Mouse (Mus musculus): ENCODE data around the gene Gm28053.
"Not testable (repeated sequence)": the region's sequence is repeated elsewhere in the genome, so short reads cannot be mapped to it uniquely, and the experiment has no call there.

Gm28053 gene

GRCm38 (mm10) chr6:48718455-48718854, at the start of gene Gm28053, which contains the start of gene Gimap7:
TSS of gene Gm28053 (plus strand) at chr6:48718607.
TSS of gene Gimap7 (plus strand) at chr6:48718621.
- DNase-seq: no peak

DNA sequence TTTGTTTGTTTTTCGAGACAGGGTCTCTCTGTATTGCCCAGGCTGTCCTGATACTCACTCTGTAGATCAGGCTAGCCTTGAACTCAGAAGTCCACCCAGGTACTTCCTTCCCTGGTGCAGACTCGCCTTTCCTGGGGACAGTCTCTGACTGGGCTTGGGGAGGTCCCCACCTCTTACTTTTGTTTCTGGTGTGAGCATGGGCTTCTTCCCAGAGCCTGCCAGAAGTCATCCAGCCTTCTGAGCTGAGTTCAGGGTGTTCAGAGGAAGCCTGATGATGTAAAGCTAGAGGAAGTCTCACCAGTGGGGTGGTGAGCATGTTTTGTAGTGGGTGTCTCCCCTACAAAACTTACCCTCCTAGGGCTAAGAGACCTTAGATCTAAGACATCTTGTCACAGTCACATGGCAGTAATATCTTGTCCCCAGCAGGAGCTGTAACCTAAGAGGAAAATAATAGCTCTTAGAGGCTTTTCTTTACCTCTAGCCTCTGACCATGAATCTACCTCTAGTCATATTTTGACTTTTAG, 48.9 kb upstream of the Gm28053 start:
- no peak for DNase-seq

DNA sequence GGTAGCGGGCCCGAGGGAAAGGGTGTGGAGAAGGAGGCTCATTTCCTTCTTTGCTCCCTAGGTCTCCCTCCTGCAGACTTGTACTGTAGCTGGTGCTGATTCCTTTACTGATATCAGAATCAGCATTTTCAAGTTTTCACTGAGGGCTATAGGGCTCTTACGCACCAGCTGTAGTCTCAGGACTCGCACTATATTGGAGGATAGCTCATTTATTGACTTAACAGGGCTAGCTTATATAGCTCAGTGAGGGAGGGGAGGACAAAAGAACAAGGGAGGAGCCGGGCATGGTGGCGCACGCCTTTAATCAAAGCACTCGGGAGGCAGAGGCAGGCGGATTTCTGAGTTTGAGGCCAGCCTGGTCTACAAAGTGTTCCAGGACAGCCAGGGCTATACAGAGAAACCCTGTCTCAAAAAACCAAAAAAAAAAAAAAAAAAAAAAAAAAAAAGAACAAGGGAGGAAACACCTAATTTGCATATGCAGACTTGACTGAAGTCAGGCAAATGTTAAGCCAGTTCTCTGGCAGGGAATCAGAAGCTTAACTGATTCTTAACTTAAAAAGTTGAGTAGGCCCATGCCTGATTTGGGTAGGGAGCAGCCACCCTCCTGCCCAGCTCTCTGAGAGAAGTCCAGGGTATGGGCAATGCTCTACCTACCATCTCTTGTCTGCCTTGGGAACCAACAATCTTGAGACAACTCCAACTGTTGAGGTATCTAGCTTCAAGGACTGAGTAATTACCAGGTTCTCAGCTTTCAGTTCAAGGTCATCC, 43.9 kb upstream of the Gm28053 start:
- DNase-seq: no peak

DNA sequence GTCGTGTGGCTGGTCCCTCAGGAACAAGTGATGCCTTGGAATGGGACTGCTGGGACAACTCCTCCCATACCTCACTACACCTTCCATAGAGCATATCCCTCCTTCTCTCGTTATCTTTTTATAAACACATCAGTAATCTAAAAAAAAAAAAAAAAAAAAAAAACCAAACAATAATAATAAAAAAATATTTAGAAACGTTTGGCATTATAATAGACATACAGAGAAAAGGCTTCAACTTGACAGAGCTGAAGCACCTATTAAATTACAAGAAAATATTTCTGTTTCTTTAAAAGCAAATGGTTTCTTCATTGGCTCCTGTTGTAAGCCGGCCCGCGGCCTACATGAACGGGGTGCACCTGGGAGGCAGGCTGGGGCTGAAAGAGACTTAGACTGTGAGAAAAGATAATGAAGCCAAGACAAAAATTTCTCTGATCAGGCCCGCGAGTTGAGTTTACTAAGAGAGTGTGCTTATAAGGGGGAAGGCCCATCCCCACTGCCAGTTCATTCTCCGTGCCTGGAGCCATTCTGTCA, 42.9 kb upstream of the Gm28053 start:
- no peak for DNase-seq

DNA sequence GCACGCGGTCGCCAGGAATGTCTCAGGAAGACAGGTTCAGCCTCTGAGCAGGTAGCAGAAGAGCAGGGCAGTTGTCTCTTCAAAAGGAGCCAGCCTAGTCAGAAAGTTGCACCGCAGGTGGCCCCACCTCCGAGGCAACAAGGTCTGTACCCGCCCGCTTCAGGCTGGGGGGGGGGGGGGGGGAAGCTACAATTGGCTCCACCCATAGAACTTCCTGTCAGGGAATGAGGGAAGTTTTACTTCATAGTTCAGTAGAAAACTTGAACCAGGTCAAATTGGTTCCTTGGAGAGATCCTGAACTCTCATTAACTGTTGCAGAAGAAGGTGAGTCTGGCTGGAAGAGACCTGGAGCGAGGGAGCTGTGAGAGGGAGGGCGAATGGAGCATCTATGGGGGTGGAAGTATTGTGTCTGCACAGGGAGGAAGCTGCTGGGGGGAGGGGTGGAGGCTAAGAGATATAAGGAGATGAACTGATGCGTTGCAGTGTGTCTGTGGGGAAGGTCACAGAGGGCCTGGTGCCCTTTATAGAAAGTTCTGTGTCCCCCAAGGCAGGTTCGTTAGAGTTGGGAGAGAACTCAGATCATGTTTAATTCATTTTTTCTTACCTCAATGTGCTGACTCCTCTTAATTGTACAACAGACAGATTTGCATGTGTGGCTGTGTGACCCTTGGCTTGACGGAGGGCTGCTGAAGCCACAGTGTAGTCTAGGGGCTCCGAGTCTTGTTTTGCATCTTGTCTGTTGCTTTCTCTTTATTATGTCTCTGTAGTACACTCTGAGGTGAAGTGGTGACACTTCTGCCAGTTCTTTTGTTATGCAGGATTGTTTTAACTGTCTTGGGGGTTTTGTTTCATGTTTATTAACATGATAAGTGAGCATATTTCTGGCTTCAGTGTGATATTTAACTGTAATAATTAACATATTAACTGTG, 42.2 kb upstream of the Gm28053 start, which contains the start of gene Gimap9:
Gimap9 (plus strand) TSS at position 199 of the 929 bp plus-strand sequence.
- no peak for DNase-seq

DNA sequence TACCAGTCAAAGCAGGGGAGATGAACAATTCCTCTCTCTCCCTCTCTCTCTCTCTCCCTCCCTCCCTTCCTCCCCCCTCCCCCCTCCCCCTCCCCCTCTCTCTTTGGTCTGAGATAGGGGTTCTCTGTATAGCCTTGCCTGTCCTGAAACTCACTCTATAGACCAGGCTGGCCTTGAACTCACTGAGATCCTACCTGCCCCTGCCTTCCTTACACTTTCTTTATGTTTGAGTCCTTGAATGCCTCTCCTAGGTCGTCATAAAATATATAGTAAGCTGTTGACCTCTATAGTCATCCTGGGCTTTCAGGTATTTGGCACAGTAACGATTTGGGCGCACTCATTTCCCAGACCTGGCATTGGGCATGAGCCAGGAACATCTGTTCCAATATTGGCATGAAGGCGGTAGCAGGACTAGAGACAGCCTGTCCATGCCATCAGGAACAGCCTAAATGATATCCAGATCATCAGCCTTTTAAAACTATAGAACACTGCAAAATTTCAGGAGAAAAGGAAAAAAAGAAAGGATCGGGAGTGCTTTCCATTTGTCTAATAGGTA, 41.5 kb upstream of the Gm28053 start:
- no peak for DNase-seq

- DNase-seq: no peak
Observed at GRCm38 (mm10) chr6:48677492-48678345, 40.7 kb upstream of the Gm28053 start.

- DNase-seq: no peak
Observed at GRCm38 (mm10) chr6:48678391-48678790, 40.0 kb upstream of the Gm28053 start.

GRCm38 (mm10) chr6:48679701-48680100, 38.7 kb upstream of the Gm28053 start:
- DNase-seq: no peak

DNA sequence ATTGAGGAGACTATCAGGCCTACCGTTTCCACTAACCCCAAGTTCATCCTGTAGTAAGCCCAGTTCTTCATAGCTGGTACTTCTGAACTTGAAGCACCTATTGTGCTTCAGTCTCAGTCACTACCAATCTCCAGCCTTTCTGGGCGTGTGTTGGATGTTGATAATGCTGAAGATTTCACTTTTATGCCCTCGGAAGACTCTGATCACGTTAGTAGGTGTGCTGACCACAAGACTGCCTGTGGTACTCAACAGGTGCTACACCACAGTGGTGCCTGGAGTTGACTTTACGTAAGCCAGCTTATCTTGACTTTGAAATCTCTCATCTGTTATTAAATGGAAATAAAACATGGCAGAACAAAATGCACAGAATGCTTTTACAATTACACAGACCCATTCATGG, 38.0 kb upstream of the Gm28053 start:
- no peak for DNase-seq

- no peak for DNase-seq
Observed at GRCm38 (mm10) chr6:48681472-48682090, 36.8 kb upstream of the Gm28053 start.

GRCm38 (mm10) chr6:48682271-48682670, 36.1 kb upstream of the Gm28053 start:
- no peak for DNase-seq

GRCm38 (mm10) chr6:48683263-48683821, 35.1 kb upstream of the Gm28053 start:
- not testable (repeated sequence) for DNase-seq

DNA sequence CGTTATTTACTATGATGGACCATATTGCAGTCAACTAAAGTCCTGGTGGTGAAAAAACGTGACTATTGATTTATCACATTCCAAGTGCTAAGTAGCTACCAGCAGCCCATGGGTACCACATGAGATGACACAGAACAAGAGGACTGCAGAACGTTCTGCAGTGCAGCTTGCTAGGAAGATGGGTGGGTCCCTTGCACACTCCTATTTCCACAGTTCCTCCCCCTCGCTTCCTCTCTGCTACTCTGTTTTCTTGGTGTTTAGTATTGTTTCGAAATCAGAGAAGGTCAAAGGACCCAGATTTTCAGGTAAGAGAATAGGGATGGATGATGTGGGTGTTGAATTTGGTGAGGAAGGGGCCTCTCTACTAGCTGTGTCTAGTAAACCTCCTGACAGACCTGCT, 34.1 kb upstream of the Gm28053 start, which contains the start of gene Gimap4:
Gimap4 (plus strand) TSS at position 231 of the 400 bp plus-strand sequence.
- no peak for DNase-seq

DNA sequence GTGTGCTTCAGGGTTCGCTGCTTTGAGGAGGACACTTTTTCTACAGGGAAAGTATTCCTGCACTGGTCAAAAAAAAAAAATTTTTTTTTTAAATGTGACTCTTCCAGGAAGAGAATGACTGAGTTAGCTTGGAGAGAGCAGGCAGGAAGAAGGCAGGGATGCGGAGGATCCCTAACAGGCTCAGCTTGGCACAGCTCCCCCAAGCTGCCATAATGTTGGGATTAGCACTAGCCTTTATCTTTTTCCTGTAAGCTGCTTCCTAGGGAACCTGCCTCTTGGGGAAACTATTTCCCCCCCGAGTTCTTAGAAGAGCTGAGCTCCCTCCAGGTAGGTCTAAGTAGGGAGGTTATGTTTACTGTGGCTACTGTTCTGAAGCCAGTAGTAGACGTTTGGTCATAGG, 33.6 kb upstream of the Gm28053 start:
- no peak for DNase-seq

- DNase-seq: no peak
Observed at GRCm38 (mm10) chr6:48685251-48685650, 33.2 kb upstream of the Gm28053 start.

GRCm38 (mm10) chr6:48685694-48686665, 32.4 kb upstream of the Gm28053 start:
- DNase-seq: no peak

DNA sequence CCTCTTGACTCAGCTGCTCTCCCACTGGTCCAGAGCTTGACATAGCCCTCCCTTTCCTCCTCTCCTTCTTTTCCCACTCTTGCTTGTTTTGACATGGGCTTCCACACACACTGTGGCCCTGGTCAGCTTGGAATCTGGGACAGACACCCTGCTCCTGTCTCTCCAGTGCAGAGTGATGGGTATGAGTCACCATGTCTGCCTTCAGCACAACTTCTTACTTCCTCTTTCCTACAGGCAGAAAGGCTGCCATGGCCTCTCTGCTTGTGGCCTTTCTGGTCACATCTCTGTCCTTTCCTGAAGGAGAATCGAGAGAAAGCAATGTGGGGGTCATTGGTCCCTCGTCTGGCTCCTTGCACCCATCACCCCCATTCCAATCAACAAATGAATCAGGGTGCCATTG, 31.3 kb upstream of the Gm28053 start:
- DNase-seq: no peak

GRCm38 (mm10) chr6:48689320-48689719, 29.1 kb upstream of the Gm28053 start:
- no peak for DNase-seq

DNA sequence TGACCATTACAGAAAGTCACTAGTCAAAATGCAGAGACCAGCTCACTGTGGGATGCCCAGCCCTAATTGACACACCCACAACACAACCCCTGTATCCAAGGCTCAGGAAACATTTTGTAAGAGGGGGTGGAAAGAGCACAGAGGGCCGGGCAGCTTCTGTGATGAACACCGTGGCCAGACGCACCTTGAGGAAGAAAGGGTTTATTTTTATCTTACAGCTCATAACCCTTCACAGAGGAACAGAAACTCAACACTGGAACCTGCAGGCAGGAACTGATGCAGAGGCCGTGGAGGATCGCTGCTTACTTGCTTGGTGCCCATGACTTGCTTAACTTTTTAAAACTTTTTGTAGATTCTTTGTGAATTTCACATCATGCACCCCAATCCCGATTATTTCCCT, 25.4 kb upstream of the Gm28053 start:
- no peak for DNase-seq

All from cerebellum, adult 9-11 months (tissue).